ENCODE assay signal across 8 mouse cellular contexts in genomic region chr9:124424542-124425410, GRCm38 (mm10). TPM values are rescaled to one million over a fixed set of nuclear protein-coding genes. Genes with fewer than 3 reads are reported as not detected.
DNase-seq lines count a peak whose midpoint lies in the region; ATAC-seq lines count a peak whose summit lies in the region.

No protein-coding gene starts in this region.

- peak; percentile 79 for ATAC-seq in hindbrain, embryonic 14.5 days (ENCODE audit: low FRiP score)

- H3K36me3 ChIP-seq in hindbrain, embryonic 14.5 days (replicated peaks; ENCODE audit: control insufficient read depth, insufficient read depth) = no peaks in the 10 kb centered on the region

- H3K27me3 ChIP-seq in hindbrain, embryonic 14.5 days (ENCODE audit: control insufficient read depth, insufficient read depth, low read length) = no peaks in the 10 kb centered on the region

- peak; percentile 97 for DNase-seq in R1 (ENCODE audit: low read depth, low spot score)
- DNase-seq in cerebellum, postnatal 25 days = peak; percentile 99
- DNase-seq in frontal cortex, postnatal 25 days (ENCODE audit: low spot score in 2 of 2) = peak; percentile 96 to 98
- DNase-seq in hindbrain, embryonic 14.5 days (ENCODE audit: low spot score) = peak; percentile 99
- peak; percentile 99 to 100 for DNase-seq in layer of hippocampus, postnatal 36 days
- peak; percentile 98 for DNase-seq in lung, postnatal 36 days
- DNase-seq in retina, postnatal 1 day = peak; percentile 99
- DNase-seq in urinary bladder, adult 18-20 months (ENCODE audit: low spot score in 2 of 2) = peak; percentile 89 to 99

- peak overlapping the region; percentile 96 for H3K27ac ChIP-seq in hindbrain, embryonic 14.5 days

- WGBS in hindbrain, embryonic 14.5 days = under 1% methylated on average over 48 of the region's 48 CpGs

- H3K4me1 ChIP-seq in hindbrain, embryonic 14.5 days (replicated peaks; ENCODE audit: control insufficient read depth, insufficient read depth, low read length) = 0 out of 2 replicates have a peak, but pooled peaks cover 3% of the 10 kb centered on the region

- H3K9me3 ChIP-seq in hindbrain, embryonic 14.5 days (ENCODE audit: control insufficient read depth, low read length) = no peaks in the 10 kb centered on the region

- peak overlapping the region; percentile 75 for H3K9ac ChIP-seq in hindbrain, embryonic 14.5 days

- peak overlapping the region; percentile 68 for H3K4me2 ChIP-seq in hindbrain, embryonic 14.5 days (replicated peaks)

- peak overlapping the region; percentile 63 for H3K4me3 ChIP-seq in hindbrain, embryonic 14.5 days (replicated peaks; ENCODE audit: low read length)

RNA-seq across cellular contexts. Expression of gene Ppp2r3d, which starts 51.9 kb away (rescaled TPM):
- polyA plus RNA-seq in hindbrain, embryonic 14.5 days (2014; fragmentation: Nextera tagmentation; extraction: Ambion mirVana) = 150 and 154 TPM in 2 replicates
- 10 to 100 TPM; 95.5 to 95.6 TPM for total RNA-seq in layer of hippocampus, postnatal 36 days (2021)

Comparison
In these comparisons a context has a peak if more than half of its experiments do, and no peak if none do; other contexts are left out.
1. Peak in every context shown above with its lines: DNase-seq, ATAC-seq, H3K4me3 ChIP-seq and H3K27ac ChIP-seq.